Mouse (Mus musculus) c-Kit-negative CD71-positive TER-119-positive erythroid progenitor cells, embryonic 14.5 days (primary cell): ENCODE results near the gene Mphosph8.

Source experiments
- DNase-seq: peaks from one replicate; pipeline ENCODE4 v3.0.0-alpha.2; 2013; ENCODE audit warnings: low read depth, low spot score

Gene Mphosph8

DNA sequence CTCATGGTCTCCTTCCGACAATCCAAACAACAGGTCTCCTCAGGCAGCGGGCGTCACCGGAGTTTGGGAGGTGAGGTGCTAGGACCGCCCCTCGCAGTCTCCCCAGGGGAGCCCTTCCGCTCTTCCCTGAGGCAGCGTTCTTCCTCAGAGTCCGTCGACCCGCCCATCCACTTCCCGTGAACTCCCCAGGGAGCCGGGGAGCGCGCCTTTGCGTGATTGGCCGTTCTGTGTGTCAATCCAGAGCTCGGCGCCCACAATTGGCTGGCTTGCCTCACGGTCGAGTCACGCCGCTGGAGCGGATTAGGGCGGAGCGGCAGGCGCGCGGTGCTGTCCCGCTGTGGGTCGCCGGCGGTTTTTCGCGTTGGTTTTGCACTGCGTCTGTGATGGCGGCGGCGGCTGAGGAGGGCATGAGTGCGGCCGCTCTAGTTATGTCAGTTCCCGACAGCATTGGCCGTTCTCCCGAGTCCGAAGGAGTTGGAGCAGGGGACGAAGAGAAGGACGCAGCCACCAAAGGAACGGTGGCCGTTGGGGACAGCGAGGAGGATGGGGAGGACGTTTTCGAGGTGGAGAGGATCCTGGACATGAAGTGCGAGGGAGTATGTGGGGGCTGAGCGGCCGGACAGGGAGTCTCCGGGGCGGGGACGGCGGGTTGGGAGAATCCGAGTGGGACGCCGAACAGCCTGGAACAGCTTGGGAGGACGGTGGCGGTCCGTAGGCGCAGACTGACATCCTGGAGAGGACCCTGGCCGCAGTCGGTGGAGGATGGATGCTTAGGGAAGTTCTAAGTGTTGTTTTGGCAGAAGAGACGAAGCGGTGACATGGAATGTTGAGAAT is at the start of gene Mphosph8:
TSS of gene Mphosph8 (plus strand) at position 280 of the 834 bp plus-strand sequence.
- peak; percentile 98 for DNase-seq

GRCm38 (mm10) chr14:56620425-56620824 is 47.6 kb upstream of the Mphosph8 start:
- no peak for DNase-seq

- no peak for DNase-seq
Observed at GRCm38 (mm10) chr14:56626202-56626601, 41.8 kb upstream of the Mphosph8 start.

GRCm38 (mm10) chr14:56628336-56628735 is 39.7 kb upstream of the Mphosph8 start:
- no peak for DNase-seq

- no peak for DNase-seq
Observed at GRCm38 (mm10) chr14:56631109-56631508, 36.9 kb upstream of the Mphosph8 start.

GRCm38 (mm10) chr14:56647206-56647605 is 20.8 kb upstream of the Mphosph8 start:
- no peak for DNase-seq

GRCm38 (mm10) chr14:56649448-56649847 is 18.6 kb upstream of the Mphosph8 start:
- DNase-seq = no peak

DNA sequence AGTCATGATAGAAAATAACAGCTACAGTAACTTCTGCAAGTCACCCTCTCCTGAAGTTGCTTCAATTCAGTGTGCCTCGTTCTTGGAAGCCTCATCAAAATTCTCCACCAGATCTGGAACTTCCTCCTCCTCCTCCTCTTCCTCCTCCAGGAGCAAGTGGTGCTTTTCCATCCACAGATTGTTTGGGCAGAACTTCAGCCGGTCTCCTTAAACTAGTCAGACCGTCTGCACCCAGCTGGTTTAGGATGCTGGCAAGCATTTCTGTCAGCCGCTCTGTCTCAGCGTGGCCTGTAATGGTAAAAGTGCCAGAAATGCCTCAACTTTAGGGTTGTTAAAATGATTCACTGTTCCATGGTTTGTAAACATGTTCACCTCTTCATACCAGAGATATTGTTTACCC is 2.4 kb upstream of the Mphosph8 start:
- DNase-seq = no peak

DNA sequence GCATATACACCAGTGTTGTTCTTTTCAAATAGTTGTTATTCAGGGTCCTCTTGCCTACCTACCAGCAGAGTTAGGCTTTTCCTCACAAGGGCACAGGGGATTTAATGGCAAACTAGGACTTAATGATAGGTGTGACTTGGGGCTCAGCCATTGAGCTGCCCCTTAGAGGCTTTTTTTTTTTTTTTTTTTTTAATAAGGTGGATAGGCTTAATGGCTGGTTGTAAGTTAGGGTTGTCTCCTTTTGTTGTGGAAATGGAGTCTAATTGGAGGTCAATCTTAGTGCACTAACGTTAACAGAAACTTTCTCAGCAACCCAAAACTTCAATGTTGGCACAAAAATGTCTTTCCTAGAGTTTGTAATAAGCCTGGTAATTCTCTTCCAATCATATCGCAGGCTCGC is 1.1 kb upstream of the Mphosph8 start:
- DNase-seq = no peak

DNA sequence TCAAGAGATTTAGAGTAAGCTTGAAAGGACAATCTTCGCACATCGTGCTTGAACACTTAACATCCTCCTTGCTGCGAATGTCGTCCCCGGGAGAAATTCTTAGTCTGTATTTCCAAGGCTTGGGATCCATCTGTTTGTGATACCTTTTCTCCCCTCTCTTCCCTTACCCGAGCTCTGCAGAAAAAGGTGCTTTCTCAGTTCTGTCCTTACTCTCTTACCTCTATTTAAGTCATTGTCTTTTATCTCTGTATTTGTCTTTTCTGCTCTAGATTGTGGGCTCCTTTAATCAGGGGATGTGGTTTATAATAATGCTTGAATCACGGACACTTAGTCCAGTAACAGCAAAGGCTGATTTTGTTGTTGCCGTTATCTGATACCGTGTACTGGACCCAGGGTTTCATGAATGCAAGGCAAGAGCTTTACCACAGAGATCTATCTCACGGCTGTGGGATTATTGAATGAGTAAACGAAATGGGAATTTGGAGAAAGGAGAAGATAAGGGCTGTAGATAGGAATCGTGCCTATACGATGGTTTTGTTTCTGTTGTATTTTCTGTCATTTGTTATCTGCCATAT is 1.1 kb downstream of the Mphosph8 start:
- peak; percentile 11 for DNase-seq

GRCm38 (mm10) chr14:56685426-56685825 is 17.4 kb downstream of the Mphosph8 start:
- no peak for DNase-seq

GRCm38 (mm10) chr14:56689116-56689515 is 21.1 kb downstream of the Mphosph8 start:
- no peak for DNase-seq

DNA sequence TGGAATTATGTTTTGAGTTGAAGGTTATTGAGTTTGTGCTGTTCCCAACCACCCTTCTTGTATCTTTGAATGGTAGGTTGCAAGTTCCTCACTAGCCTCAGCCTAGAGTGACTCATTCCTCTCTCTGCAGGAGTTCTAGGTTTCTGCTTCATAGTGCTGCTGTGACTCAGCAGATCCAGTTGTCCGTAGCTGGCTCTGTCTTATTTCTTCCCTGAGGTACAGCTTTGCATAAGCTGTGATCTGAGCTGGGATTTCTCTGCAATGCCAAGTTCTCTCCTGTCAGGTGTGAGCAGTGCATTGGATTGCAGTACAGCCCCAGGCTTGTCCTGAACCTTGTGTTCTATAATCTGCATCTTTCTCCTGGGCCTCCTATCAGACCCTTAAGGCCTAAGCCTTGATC is 21.7 kb downstream of the Mphosph8 start:
- no peak for DNase-seq

DNA sequence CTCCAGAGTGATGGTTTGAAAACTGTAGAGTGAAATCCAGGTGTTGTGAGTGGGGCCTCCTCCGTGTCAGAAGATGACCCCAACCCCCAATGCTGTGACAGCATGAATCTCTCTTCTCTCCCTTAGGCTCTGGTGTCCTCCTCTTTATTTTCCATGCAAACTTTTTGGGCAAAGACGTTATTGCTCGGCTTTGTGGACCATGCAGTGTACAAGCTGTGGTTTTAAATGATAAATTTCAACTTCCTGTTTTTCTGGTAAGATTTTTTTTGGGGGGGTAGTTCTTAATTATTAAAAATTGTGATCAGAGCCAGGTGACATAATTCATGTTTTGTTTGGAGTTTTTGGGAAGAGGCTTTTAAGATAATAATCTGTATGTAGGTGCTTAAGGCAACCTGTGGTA is 27.4 kb downstream of the Mphosph8 start:
- no peak for DNase-seq

DNA sequence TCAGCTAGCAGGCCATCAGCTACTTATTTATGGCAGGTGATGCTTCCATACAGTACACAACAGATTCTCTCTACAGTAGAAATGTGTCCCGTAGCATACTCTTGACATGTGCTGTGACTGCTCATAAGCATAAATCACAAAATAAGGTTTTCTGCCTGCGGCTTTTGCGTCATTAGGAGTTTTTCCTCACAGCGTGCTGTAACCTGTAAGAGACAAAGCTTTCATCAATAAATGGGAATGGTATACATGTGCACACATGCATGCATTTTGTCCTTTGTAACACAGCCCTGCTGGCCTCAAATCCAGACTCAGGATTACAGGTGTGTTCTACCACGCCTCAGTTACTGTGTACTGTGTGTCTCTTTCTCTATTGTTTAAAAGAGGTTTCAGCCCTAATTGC is 29.8 kb downstream of the Mphosph8 start:
- no peak for DNase-seq

- DNase-seq = no peak
Observed at GRCm38 (mm10) chr14:56702644-56703043, 34.6 kb downstream of the Mphosph8 start.

DNA sequence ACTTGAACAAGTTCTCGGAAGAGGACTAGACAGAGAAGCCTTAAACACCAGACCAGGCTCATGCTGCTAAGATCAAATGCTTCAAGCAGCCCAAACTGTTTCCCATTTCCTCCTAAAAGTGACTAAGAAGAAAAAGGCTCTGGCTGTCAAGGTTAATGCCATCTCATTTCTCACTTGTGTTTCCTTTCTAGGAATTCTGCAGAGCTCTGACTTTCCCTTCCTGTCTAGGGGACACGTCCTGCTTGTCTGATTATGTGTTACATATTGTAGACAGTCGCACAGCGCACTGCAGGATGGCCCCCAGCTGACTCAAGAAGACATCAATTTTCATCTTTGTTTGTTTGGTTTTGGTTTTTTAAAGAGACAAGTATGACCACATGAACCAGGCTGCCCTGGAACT is 37.6 kb downstream of the Mphosph8 start:
- DNase-seq = no peak

GRCm38 (mm10) chr14:56726493-56726892 is 58.4 kb downstream of the Mphosph8 start:
- DNase-seq = no peak

DNA sequence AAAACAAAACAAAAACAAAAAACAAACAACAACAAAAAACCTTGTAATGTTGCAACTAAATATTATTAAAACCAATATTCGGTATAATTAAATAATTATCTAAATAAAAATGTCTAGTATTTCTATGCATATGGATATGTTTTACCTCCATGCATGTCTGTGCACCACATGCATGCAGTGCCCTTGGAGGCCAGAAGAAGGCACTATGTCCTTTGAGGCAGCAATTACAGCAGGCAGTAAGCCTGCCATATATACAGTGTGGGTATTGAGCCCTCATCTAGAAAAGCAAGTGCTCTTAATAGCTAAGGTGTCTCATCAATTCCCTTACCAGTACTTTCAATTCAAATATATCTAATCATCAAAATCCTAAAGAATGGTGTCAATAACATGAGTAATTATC is 72.1 kb downstream of the Mphosph8 start:
- no peak for DNase-seq
